Mouse (Mus musculus) megakaryocyte-erythroid progenitor cell, adult 5-6 weeks (primary cell): ENCODE data around the gene Barhl1. TPM values are rescaled to one million over a fixed set of nuclear protein-coding genes. Genes with fewer than 3 reads are reported as not detected.

Source experiments
- ATAC-seq: replicated peaks from 2 replicates; pipeline ENCODE4 v1.8.0; 2016; ENCODE audit warnings: mild to moderate bottlenecking, inconsistent platforms; ENCODE audit not compliant: severe bottlenecking, poor library complexity, low FRiP score, low TSS enrichment
- total RNA-seq, 2 experiments: library from RNA; stranded (forward) in 1 of 2; stranded (reverse) in 1 of 2; fragments of 200-1000, 215-1000 nt in 1 of 2; fragments of >200 nt in 1 of 2; fragmentation: Nextera tagmentation in 1 of 2; gene quantifications; 2 replicates each; pipeline ENCODE4 v1.2.3; 2014 to 2017

The Barhl1 gene
- total RNA-seq, 2 experiments from 2014 or later, result not detected

DNA sequence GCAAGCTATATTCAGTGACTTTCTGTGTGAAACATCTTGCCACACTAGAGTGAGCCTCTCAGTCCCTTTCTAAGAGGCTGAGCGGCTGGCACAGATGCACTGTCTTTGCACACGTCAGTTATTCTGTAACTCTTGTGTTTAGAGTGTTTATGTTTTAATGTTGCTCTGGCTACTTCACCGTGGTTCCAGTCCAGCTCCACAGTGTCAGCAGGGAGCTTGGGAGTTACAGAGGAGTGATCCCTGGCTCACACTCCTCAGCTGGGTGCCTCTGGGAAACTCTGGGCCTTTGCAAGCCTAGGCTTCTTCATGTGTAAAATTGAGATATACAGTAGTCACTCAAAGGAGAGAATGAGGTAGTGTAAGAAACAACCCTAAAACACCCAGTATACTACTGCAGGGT lies 34.4 kb downstream of the Barhl1 start:
- no peak for ATAC-seq

GRCm38 (mm10) chr2:28881275-28881674 lies 35.2 kb downstream of the Barhl1 start:
- no peak for ATAC-seq

DNA sequence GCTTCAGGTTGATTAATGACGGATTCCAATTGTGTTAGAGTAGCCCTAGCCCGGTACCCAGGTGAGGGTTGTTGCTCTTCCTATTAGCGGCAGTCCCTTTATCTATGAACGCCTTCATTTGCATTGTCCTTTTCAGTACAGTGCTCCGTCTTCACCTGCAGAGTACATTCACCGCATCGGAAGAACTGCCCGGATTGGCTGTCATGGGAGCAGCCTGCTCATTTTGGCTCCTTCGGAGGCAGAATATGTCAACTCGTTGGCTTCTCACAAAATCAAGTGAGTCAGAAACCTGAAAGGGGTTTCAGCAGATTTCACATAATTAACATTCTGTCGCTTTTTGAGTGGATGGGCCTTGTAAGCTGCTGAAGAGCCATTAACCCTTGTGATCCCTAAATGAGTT lies 40.9 kb downstream of the Barhl1 start:
- no peak for ATAC-seq

GRCm38 (mm10) chr2:28867495-28867894 lies 49.0 kb downstream of the Barhl1 start:
- ATAC-seq, result no peak

DNA sequence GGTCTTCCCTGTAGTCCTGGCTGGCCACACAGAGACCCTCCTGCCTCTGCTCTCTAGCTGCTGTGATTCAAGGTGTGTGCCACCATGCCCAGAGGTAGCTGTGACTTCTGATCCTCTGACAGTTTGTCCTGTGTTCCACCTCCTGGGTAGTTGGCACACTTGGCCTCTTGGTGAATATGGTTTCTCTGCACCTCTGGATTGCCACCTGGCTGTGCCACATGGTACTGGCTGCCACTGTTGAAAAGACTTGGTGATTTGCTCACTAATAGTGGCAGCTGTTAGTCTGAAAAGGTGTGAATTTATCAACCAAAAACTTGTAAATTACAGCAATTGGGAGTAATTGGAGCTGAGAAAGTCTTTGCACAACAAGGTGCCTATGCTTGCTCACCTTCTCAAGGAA lies 52.6 kb downstream of the Barhl1 start:
- ATAC-seq, result no peak

- no peak for ATAC-seq
These were observed 55.6 kb downstream of the Barhl1 start for GRCm38 (mm10) chr2:28860678-28861423.

- no peak for ATAC-seq
These were observed 57.2 kb downstream of the Barhl1 start for GRCm38 (mm10) chr2:28859303-28859702.

Other genes with a start within 250 kb of the Barhl1 start
- gene Spaca9, start 216.9 kb downstream of the Barhl1 start, total RNA-seq (2014; fragmentation: Nextera tagmentation), result 2.7 TPM in 1 of 2 replicates, not detected in the other
- gene Spaca9, start 216.9 kb downstream of the Barhl1 start, total RNA-seq (2017), result not detected in 2 replicates
- 1.2 TPM in 1 of 2 replicates, not detected in the other for gene Ak8, start 216.5 kb downstream of the Barhl1 start, total RNA-seq (2014; fragmentation: Nextera tagmentation)
- gene Ak8, start 216.5 kb downstream of the Barhl1 start, total RNA-seq (2017), result not detected in 2 replicates
- 17.8 and 21.7 TPM in 2 replicates for gene Gtf3c4, start 76.3 kb downstream of the Barhl1 start, total RNA-seq (2014; fragmentation: Nextera tagmentation)
- gene Gtf3c4, start 76.3 kb downstream of the Barhl1 start, total RNA-seq (2017), result 24.7 TPM in 2 replicates
- gene Ddx31, start 76.3 kb downstream of the Barhl1 start, total RNA-seq (2014; fragmentation: Nextera tagmentation), result 10.6 and 12.5 TPM in 2 replicates
- gene Ddx31, start 76.3 kb downstream of the Barhl1 start, total RNA-seq (2017), result 10.0 and 12.7 TPM in 2 replicates
- gene Cfap77, start 138.4 kb upstream of the Barhl1 start, total RNA-seq (2014; fragmentation: Nextera tagmentation), result 2.4 TPM in 1 of 2 replicates, not detected in the other
- gene Cfap77, start 138.4 kb upstream of the Barhl1 start, total RNA-seq (2017), result 2.2 TPM in 1 of 2 replicates, not detected in the other
- 23.8 and 24.3 TPM in 2 replicates for gene Ttf1, start 143.6 kb upstream of the Barhl1 start, total RNA-seq (2014; fragmentation: Nextera tagmentation)
- gene Ttf1, start 143.6 kb upstream of the Barhl1 start, total RNA-seq (2017), result 20.0 and 22.5 TPM in 2 replicates
- gene Setx, start 207.5 kb upstream of the Barhl1 start, total RNA-seq (2014; fragmentation: Nextera tagmentation), result 31.7 and 51.4 TPM in 2 replicates
- gene Setx, start 207.5 kb upstream of the Barhl1 start, total RNA-seq (2017), result 60.2 and 116 TPM in 2 replicates